Mouse (Mus musculus): ENCODE results near the gene Ntn1.

GRCm38 (mm10) chr11:68442983-68443638, 42.5 kb upstream of the Ntn1 start:
- TF ChIP-seq TAL1 (IDR thresholded peaks at IDR 0.05; ENCODE audit: low read length) (no peak), GATA1 (IDR thresholded peaks at IDR 0.05; ENCODE audit: low read length) (no peak)
